Mouse (Mus musculus): ENCODE results near the gene Paqr9.

Gene Paqr9

DNA sequence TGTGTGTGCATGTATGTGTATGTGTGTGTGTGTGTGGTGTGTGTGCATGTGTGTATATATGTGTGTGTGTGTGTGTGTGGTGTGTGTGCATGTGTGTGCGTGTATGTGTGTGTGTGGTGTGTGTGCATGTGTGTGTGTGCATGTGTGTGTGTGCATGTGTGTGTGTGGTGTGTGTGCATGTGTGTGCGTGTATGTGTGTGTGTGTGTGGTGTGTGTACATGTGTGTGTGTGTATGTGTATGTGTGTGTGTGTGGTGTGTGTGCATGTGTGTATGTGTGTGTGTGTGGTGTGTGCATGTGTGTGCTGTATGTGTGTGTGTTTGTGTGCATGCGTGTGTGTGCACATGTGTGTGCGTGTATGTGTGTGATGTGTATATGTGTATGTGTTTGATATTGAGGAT, 14.9 kb upstream of the Paqr9 start:
- DNase-seq (ENCODE audit: low spot score in 2 of 2): no peak

DNA sequence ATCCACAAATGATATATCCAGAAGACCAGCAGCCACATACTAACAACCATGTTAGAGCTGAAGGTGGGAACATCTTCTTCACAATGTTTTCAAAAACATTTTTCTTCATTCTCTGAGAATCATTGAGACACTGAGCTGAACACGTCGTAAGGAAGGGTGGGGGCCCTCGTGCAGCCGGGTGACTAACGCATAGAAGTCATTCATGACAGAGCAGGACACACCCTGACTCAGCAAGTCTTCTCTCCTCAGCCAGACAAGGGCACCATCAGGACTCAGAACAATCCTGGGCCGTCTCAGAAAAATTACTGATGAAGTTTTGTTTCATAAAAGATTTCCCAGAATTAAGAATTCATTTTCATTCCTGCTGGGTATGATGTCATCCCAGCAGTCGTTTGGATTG, 12.8 kb upstream of the Paqr9 start:
- peak in 1 of 2 experiments; percentile 81 for DNase-seq (ENCODE audit: low spot score in 2 of 2)

DNA sequence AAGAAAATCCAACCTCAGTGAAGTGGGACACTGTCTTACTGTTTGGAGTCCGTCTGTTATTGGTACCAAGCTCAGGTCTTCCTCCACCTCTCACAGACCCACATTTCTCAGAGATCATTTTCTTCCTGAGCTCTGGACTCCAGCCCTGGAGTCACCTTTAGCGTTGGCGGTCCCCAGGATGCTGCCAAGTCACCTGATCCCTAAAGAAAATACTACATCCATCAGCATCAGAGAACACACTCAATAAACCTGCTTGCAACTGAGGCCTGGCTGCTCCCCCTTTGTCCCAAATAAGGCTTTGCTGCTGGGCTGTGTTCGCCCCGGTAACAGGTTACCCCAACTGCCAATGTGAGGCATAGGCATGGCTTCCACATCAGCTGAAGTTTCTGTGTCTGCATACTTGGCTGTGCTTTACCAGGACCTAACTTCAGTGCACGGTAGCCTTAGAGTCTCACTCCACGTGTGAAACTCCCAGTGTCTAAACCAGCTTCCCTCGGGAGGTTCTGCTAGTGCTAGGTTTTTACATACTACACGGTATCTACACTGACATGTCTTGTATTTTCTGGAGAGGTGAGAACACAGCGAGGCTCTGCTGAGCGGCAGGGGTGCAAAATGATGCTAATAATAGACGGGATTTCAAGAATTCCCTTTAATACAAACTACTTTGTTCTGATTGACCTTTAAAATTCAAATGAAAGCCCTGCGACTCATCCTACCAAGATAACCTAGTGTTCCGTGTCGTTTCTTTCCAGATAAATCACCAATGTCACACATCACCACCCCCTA, 9.6 kb upstream of the Paqr9 start:
- no peak for DNase-seq (ENCODE audit: low spot score in 2 of 2)

DNA sequence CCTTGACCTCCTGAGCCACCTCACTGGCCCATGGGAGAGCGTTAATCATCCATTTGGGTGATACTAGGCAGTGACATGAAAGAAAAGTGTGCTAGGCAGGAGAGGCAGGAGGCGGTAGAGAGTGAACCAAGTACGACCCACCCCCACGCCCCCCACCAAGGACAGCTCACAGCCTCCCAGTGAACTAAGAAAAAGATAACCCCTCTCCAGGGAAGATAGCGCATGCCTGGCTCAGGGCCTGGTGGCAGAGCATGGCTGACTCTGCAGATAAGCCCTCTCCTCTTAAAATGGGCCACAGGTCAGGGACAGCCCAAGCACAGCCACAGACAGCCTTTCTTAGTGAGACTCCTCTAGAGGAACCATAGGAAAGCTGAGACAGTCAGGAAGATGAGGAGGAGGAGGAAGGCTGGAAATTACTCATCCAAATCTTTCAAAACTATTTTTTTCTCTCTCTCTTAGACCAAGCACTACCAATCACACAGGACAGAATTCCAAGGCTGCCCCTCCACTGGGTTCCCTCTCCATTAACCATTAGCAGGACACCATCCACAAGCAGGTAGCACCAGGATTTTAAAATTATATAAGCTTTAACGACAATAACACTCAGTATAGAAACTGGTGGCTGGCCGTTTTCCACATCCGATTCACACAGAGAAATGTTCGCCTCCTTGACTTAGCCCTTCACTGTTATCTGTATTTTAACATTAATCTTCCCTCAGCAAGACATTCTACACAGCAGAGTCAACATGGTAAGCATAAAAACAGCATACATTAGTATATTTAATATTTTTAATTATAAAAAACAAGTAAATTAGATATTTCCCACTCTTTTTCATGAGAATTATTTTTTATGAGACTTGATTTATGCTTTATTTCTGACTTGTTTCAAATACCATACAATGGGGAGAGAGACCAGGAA, 8.3 kb upstream of the Paqr9 start:
- DNase-seq (ENCODE audit: low spot score in 2 of 2): peak; percentile 62 to 67

DNA sequence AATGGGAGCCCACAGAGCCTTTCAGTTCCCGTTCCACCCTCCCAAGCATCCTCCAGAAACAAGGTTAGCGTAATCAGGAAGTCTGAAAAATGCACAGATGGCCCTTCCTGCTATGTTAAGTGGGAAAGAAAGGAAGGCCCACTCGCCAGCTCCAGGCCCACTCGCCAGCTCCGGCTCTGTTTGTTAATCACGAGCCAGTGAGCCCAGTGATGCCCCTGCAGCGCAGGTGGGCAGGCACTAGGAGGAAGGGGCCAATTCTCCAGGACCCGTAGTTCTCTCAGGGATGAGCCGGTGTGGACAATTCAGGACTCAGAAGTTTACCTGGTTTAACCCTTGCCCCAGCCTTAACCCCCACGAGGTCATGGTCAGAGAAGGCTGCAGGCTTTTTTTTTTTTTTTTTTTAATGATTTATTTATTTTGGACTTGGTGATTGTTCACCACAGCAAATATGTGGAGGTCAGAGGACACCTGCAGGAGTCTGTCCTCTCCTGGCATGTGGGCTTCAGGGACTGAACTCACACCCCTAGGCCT, 7.2 kb upstream of the Paqr9 start:
- DNase-seq (ENCODE audit: low spot score in 2 of 2): peak in 1 of 2 experiments; percentile 31

DNA sequence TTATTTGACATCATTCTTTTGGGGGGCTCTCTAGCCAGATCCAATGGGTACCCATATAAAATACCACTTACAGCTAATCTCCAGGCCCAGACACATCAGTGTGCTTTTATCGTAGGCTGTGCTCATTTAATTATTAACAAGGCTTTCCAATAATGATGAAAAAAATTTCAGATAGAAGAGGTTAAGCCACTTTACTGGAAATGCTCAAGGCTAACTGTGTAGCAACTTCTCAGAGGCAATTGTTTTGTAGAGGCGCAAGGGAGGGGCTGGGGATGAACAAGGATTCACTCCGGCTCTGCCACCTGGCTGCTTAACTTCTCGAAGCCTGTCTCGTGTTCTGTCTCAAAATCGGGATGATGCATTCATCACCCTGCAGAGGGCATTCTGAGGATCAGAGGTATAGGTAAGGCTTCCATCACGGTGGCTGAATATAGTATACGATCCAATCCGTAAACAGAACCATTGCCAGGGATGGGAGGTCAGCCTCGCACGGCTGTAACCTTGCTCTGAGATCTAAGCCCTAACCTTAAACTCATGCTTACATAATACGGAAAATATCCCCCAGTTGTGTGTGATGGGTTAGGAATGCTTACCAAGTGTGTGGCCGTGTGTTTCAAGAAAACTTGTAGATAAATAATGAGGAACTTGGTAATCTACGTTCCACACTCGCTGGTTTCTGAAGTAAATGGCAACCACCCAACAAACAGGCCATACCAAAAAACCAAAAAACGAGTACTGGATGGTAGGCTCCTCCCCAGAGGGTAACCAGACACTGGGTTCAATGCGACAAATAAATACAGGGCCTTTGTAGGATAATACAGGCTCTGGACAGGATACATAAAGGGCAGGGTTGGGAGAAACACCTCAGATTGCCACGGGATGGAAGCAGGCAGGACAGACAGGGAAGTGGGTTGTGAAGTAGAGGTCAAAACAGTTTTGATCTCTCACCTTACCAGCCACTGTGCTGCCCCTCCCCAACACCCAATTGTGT, 4.9 kb upstream of the Paqr9 start:
- DNase-seq (ENCODE audit: low spot score in 2 of 2): peak; percentile 66 to 67

DNA sequence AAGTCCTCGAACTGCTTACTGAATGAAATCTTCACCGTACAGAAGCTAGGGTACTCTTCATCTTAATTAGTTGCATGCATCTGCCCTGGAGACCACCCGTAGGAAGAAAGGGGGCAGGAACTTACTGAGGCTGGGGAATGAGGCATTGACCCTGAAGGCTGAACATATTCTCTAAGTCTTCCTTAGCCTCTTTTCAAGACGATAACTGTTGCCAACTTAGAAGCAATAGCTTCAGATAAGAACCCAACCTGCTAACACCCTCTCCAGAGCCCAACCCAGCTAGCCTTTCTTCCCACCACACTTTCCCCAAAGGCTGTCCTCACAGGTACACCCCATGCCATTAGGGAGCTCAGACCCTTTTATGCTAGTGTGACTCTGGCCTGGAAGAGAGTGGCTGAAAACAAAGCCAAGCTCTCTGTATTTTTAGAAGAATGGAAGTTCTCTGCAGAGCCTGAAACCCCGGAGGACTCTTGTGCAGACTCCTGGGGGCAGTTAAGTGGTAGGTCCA, 4.2 kb upstream of the Paqr9 start:
- DNase-seq (ENCODE audit: low spot score in 2 of 2): peak; percentile 29 to 53

DNA sequence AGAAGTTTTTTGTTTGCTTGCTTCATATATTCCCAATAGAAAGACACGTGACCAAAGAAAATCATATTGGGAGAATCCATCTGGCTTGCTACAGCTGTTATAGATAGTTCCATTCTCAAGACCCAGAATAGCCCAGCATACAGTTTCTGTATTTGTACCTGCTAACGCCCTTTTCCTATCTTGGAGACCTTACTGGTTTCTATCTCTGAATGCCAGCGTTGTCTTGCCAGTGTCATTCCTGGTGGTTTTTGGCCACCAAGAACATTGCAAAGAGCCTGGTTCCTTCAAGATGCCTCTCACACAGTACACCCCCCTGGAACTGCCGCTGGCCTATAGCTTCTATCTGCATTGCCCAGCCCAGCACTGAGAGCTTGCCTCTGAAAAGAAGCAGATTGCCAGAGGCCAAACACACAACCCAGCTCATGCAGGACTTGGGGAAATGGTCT, 3.4 kb upstream of the Paqr9 start:
- peak; percentile 57 to 69 for DNase-seq (ENCODE audit: low spot score in 2 of 2)

DNA sequence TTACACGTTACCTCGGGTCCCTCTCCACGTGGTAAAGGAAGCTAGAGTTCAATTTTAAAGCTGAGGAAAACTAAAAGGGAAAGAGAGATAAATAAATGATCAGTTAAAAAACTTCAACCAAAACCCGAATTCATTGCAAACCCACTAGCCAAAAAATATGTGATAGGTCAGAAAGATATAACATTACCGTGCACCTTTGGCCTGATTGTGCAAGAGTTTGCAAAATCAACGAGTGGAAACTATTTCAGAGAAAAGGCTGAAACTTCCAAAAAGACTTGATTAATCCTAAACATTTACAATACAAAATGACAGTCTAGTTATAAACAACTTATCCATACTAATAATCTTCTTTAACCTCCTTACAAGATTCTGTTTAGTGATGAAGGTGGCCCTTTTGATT, 1.7 kb upstream of the Paqr9 start:
- DNase-seq (ENCODE audit: low spot score in 2 of 2): no peak

DNA sequence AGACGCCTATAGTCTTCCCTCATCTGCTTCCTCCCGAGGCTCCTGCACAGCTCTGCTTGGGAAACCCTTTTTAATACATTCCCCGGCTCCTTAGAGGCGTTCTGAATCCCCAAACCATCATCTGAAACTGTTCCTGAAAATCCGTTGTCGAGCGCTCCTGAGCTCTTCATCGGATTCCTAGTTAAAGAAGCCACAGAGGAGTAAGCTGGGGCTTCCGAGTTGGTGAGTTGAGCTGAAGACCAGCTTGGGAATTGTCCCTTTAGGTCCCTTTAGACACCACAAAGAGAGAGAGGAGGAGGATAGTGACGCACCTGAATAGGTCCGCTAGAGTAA, 765 bp upstream of the Paqr9 start:
- no peak for DNase-seq (ENCODE audit: low spot score in 2 of 2)

DNA sequence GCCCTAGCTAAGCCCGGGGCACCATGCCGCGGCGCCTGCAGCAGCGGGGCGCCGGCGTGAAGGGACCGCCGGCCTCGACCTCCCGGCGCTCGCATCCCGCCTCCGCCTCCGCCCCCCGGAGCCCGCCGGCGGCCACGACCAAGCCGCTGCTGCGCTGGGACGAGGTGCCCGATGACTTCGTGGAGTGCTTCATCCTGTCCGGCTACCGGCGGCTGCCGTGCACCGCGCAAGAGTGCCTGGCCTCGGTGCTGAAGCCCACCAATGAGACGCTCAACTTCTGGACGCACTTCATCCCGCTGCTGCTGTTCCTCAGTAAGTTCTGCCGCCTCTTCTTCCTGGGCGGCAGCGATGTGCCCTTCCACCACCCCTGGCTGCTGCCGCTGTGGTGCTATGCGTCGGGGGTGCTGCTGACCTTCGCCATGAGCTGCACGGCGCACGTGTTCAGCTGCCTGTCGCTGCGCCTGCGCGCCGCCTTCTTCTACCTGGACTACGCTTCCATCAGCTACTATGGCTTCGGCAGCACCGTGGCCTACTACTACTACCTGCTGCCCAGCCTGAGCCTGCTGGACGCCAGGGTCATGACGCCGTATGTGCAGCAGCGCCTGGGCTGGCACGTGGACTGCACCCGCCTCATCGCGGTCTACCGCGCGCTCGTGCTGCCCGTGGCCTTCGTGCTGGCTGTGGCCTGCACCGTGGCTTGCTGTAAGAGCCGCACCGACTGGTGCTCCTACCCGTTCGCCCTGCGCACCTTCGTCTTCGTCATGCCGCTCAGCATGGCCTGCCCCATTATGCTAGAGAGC, 679 bp downstream of the Paqr9 start:
- DNase-seq (ENCODE audit: low spot score in 2 of 2): peak; percentile 60 to 64

DNA sequence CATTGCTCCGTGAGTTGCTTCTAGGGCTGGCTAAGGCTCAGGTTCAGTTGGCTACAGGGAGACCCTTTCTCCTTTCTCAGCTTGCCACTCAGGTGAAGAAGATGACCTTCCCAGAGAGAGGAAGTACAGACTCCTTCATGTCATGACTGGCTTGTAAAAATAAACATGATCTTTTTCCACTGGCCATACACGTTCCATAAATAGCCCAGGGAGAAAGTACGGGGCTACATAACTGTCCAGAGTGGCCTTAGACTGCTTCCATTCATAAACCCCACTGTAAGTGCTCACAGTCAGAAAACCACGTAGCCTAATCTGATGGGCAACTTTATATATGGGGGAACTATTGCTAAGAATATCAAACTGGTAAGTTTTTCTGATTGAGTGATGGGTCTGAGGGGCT, 4.6 kb downstream of the Paqr9 start:
- DNase-seq (ENCODE audit: low spot score in 2 of 2): no peak

DNA sequence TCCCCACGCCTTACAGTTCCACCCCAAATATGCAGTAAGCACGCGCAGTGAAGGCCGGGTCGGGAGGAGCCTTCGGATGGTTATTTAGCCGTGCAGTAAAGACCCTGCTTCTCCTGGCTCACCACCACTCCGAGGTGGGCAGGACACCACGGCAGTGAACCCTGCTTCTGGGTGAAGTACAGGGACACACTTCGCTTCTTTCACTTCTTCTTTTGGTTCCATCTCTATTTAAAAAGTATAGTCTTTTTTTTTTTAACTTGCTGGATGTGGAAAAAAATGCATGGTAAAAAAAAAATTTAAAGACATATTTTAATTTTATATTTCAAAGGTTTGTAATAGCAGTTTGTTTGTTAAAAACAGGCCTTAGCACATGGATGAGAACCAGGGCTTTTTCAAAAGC, 6.9 kb downstream of the Paqr9 start:
- DNase-seq (ENCODE audit: low spot score in 2 of 2): no peak

DNA sequence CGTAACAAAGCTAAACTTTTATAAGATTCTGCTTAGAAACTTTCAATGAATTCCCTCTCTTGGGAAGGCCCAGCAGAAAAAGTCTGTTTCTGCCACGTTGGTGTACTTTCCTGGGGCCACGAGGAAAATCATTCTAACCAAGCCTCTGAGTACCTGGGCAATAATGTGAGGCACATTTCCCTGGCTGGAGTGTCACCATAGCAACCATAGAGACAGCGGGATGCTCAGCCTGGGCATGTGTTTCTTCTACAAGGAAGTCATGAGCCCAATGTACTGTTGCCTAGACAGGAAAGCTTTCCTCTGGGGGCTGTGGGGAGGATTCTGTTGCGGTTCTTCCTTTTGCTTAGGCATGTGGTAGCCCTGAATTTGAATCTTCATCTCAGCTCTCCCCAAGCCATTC, 7.5 kb downstream of the Paqr9 start:
- DNase-seq (ENCODE audit: low spot score in 2 of 2): no peak

DNA sequence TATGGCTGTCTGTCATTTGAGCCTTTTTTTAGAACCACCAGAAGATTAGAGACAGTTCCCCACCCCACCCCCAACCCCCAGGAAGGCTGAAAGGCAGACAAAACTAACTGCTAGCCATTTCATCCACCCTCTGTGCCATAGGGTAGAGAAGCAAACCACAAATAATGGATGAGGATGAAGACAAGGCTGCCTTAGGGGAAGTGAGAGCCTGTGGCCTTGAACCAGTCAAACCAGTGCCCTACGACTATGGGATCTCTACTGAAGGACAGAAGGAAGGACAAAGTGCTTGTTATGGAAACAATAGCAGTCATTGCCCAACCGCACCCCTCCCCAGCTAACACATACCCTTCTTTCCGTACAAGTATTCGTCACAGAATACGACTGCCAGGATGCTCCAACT, 9.8 kb downstream of the Paqr9 start:
- no peak for DNase-seq (ENCODE audit: low spot score in 2 of 2)

DNA sequence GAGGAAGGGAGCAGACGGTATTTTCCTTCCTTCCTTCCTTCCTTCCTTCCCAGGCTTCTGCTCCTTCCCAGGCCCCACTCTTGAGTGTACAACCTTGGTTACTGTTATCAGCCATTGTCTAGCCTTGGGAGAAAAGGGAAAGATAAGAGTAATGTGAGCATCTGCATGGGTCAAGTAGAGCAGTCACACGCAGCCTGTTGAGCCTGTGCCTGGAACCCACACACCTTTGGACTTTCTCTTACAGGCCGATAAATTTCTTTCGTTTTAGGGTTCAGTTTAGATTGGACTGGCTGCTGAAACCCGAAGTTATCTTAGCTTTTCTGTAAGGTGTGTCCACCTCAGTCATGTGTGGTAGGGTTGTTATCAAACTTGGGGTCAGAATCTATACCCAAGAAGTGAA, 10.5 kb downstream of the Paqr9 start:
- no peak for DNase-seq (ENCODE audit: low spot score in 2 of 2)

DNA sequence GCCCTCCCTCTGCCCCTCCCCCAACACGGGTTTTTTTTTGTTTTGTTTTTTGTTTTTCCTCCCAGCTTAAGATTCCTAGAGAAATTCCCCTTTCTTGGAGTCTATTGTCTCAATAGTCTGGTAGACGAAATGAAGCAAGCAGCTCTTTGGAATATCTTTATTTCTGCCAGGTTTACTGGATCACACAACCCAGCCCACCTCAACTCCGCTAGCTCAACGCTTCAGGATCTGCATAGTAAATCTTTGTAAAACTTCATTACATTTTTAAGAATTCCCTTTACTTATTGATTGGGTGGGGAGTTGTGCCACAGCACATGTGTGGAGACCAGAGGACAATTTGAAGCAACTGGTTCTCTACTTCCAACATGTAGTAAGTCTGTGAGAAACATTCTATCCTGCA, 11.1 kb downstream of the Paqr9 start:
- DNase-seq (ENCODE audit: low spot score in 2 of 2): no peak

DNA sequence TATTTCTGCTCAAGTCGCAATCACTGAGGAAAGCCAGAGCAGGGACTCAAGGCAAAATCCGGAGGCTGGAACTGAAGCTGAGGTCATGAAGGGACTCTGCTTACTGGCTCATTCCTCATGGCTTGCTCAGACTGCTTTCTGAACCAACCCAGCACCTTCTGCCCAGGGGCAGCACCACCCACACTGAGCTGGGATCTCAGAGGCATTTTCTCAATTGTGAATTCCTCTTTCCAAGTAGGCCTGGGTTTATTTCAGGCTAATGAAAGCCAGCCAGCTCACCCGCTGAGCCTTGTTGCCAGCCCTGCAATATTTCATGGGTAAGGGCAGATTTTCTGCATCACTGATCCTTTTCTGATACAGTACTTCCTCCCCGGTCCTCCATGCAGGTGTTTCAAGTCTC, 12.0 kb downstream of the Paqr9 start:
- DNase-seq (ENCODE audit: low spot score in 2 of 2): no peak

DNA sequence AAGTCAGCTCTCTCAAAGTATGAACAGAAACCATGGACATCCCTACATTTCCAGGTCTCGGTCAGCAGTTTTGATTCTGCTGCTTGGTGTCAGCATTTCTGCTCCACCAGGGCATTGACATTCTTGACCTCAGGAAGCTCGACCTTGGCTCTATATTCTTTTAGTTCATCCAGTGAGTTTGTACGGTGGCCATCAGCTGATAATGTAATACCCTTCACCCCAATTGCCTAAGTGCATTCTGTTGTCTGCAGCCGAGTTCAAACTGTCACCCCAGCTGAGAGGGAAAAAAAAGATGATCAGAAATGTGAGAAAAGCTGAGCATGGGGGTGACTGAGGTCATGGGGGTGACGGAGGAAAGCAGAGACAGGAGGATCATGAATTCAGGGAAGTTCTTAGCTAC, 13.1 kb downstream of the Paqr9 start:
- DNase-seq (ENCODE audit: low spot score in 2 of 2): no peak

DNA sequence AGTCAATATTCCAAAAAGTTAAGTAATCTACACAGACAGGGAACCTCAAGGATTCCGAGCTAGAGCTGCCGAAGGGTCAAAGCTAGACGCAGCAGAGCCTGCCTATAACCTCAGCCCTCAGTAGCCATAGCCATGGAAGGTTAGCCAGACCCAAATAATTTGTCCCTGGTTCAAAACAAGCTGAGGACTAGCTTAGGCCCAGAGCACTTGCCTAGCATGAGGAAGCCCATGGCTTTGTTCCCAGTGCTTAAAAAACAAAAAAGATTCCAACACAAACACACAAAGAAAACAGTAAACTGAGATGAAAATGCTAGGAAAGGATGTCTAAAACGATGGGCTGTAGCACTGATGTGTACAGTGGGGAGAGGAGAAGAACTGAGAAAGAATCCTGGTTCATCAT, 14.7 kb downstream of the Paqr9 start:
- no peak for DNase-seq (ENCODE audit: low spot score in 2 of 2)

DNA sequence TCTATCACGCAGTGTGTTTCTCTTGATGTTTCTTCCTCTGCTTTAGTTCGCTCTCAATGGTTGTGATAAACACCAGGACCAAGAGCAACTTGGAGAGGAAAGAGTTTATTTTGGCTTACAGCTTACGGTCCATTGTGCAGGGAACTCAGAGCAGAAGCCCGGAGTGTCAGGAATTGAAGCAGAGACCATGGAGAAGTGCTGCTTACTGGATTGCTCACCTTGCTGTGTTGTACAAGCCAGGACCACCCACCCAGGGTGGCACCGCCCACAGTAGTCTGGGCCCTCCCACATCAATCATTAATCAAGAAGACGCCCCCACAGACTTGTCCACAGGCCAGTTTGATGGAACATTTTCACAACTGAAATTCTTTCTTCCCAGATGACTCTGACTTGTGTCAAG, 18.0 kb downstream of the Paqr9 start:
- no peak for DNase-seq (ENCODE audit: low spot score in 2 of 2)
